In genomic region chr1:106513481-106513880, GRCm38 (mm10) we compare ENCODE assay signal across 19 mouse cellular contexts.
DNase-seq lines count a peak whose midpoint lies in the region; ATAC-seq and TF ChIP-seq lines count a peak whose summit lies in the region.
"Had no signal": no experiment of that assay in that cellular context is flagged by ENCODE, and none has a peak within 500 bp of the region (broad histone marks: within the 10 kb centered on the region; RNA-seq: fewer than 3 reads in every experiment).

No protein-coding gene starts in this region.

- WGBS in heart, embryonic 16.5 days, result 61% methylated on average over 4 of the region's 4 CpGs
- WGBS in heart, adult 2 months, result 41% methylated on average over 4 of the region's 4 CpGs
- WGBS in kidney, embryonic 16.5 days, result 74% methylated on average over 4 of the region's 4 CpGs
- 43% methylated on average over 4 of the region's 4 CpGs for WGBS in lung, postnatal 0 days

- intact Hi-C loops in heart, adult 2 months (cut with DNase I), result loop anchor here (5.0 kb wide), 1 partner anchor 304 kb away; no protein-coding TSS in a partner anchor

- H3K79me2 ChIP-seq in heart, adult 2 months (replicated peaks; ENCODE audit: control insufficient read depth, insufficient read depth, low read length), result no peaks in the 10 kb centered on the region

- H3K9ac ChIP-seq in heart, embryonic 16.5 days (ENCODE audit: low read length), result no peak overlapping the region
- no peak overlapping the region for H3K9ac ChIP-seq in heart, adult 2 months (ENCODE audit: low read depth, low read length)
- H3K9ac ChIP-seq in kidney, embryonic 16.5 days (replicated peaks; ENCODE audit: low read length), result no peak overlapping the region
- no peak overlapping the region for H3K9ac ChIP-seq in lung, postnatal 0 days (replicated peaks; ENCODE audit: low read depth)
- H3K9ac ChIP-seq: embryonic facial prominence, embryonic 13.5 days; forebrain, embryonic 13.5 days; forebrain, postnatal 0 days; heart, embryonic 12.5 days; hindbrain, embryonic 14.5 days; intestine, embryonic 15.5 days had no signal

- H3K9me3 ChIP-seq in heart, embryonic 16.5 days (replicated peaks; ENCODE audit: control insufficient read depth, low read length), result no peaks in the 10 kb centered on the region
- H3K9me3 ChIP-seq in kidney, embryonic 16.5 days (ENCODE audit: low read length), result no peaks in the 10 kb centered on the region
- H3K9me3 ChIP-seq in lung, postnatal 0 days (ENCODE audit: low read length), result no peaks in the 10 kb centered on the region
- H3K9me3 ChIP-seq: embryonic facial prominence, embryonic 13.5 days; forebrain, embryonic 13.5 days; heart, embryonic 12.5 days; hindbrain, embryonic 10.5 days; intestine, embryonic 15.5 days had no signal

- no peaks in the 10 kb centered on the region for H3K36me3 ChIP-seq in heart, embryonic 16.5 days (ENCODE audit: control insufficient read depth, insufficient read depth)
- H3K36me3 ChIP-seq in heart, adult 2 months (ENCODE audit: control insufficient read depth, insufficient read depth, low read length), result no peaks in the 10 kb centered on the region
- H3K36me3 ChIP-seq in kidney, embryonic 16.5 days (ENCODE audit: insufficient read depth, low read length), result no peaks in the 10 kb centered on the region
- no peaks in the 10 kb centered on the region for H3K36me3 ChIP-seq in lung, postnatal 0 days (ENCODE audit: insufficient read depth, low read length)
- H3K36me3 ChIP-seq: embryonic facial prominence, embryonic 13.5 days; heart, embryonic 12.5 days; hindbrain, embryonic 10.5 days; intestine, embryonic 15.5 days had no signal

- ATAC-seq in heart, embryonic 16.5 days (replicated peaks; ENCODE audit: extremely low read depth, insufficient read depth, low FRiP score), result no peak
- no peak for ATAC-seq in kidney, embryonic 16.5 days (ENCODE audit: low FRiP score, low TSS enrichment)
- peak; percentile 36 for ATAC-seq in lung, postnatal 0 days
- no peak for ATAC-seq in megakaryocyte-erythroid progenitor cell, adult 5-6 weeks (replicated peaks; ENCODE audit: low FRiP score, low TSS enrichment, poor library complexity, severe bottlenecking)
- ATAC-seq: intestine, embryonic 15.5 days had no signal

- H3K27me3 ChIP-seq in heart, embryonic 16.5 days (ENCODE audit: control insufficient read depth, insufficient read depth, low read length), result no peaks in the 10 kb centered on the region
- H3K27me3 ChIP-seq in heart, adult 2 months (ENCODE audit: control insufficient read depth, insufficient read depth, low read length), result no peaks in the 10 kb centered on the region
- no peaks in the 10 kb centered on the region for H3K27me3 ChIP-seq in kidney, embryonic 16.5 days (ENCODE audit: insufficient read depth, low read length)
- H3K27me3 ChIP-seq in lung, postnatal 0 days (replicated peaks; ENCODE audit: insufficient read depth, low read length), result no peaks in the 10 kb centered on the region
- H3K27me3 ChIP-seq: embryonic facial prominence, embryonic 13.5 days; forebrain, embryonic 13.5 days; heart, embryonic 12.5 days; intestine, embryonic 15.5 days had no signal

- TF ChIP-seq POLR2A in heart, adult 2 months (IDR thresholded peaks at IDR 0.05; ENCODE audit: insufficient read depth, low read depth, low read length), result no peak

- H3K4me1 ChIP-seq in heart, embryonic 16.5 days (ENCODE audit: control insufficient read depth, insufficient read depth, low read length), result peaks cover 18% of the 10 kb centered on the region
- H3K4me1 ChIP-seq in heart, adult 2 months (ENCODE audit: control insufficient read depth, insufficient read depth, low read length), result peaks cover 2% of the 10 kb centered on the region; the same call in 1 of the 2 replicates
- H3K4me1 ChIP-seq in kidney, embryonic 16.5 days (ENCODE audit: insufficient read depth, low read length), result peaks cover 8% of the 10 kb centered on the region; the same call in 1 of the 2 replicates
- H3K4me1 ChIP-seq in lung, postnatal 0 days (ENCODE audit: insufficient read depth, low read depth, low read length), result no peaks in the 10 kb centered on the region
- H3K4me1 ChIP-seq: embryonic facial prominence, embryonic 13.5 days; forebrain, embryonic 13.5 days had no signal

- no peak overlapping the region for H3K4me2 ChIP-seq in heart, embryonic 16.5 days (ENCODE audit: low read depth, low read length)
- H3K4me2 ChIP-seq in kidney, embryonic 16.5 days (replicated peaks; ENCODE audit: low read depth, low read length), result no peak overlapping the region
- no peak overlapping the region for H3K4me2 ChIP-seq in lung, postnatal 0 days (replicated peaks; ENCODE audit: low read depth, low read length)
- H3K4me2 ChIP-seq: embryonic facial prominence, embryonic 13.5 days; forebrain, embryonic 13.5 days; heart, embryonic 12.5 days; hindbrain, embryonic 14.5 days; intestine, embryonic 15.5 days had no signal

- no peak for DNase-seq in heart, adult 2 months
- DNase-seq in kidney, postnatal 14 days, result peak; percentile 3
- no peak for DNase-seq in lung, postnatal 0 days (ENCODE audit: low spot score)
- DNase-seq in lung, postnatal 14 days, result no peak
- DNase-seq: cerebellum, adult 11 months; cerebellum, adult 8-10 months; cerebellum, postnatal 14 days; gastrocnemius, postnatal 14 days; heart, postnatal 14 days had no signal

- TF ChIP-seq EP300 in heart, adult 2 months (IDR thresholded peaks at IDR 0.05; ENCODE audit: insufficient read depth, low read depth, low read length), result no peak
- no peak for TF ChIP-seq EP300 in lung, postnatal 0 days (IDR thresholded peaks at IDR 0.05)

- no peak overlapping the region for H3K4me3 ChIP-seq in heart, embryonic 16.5 days (ENCODE audit: low read length)
- H3K4me3 ChIP-seq in heart, adult 2 months, result no peak overlapping the region
- no peak overlapping the region for H3K4me3 ChIP-seq in kidney, embryonic 16.5 days (ENCODE audit: low read length)
- H3K4me3 ChIP-seq in lung, postnatal 0 days (ENCODE audit: low read depth, low read length), result no peak overlapping the region
- H3K4me3 ChIP-seq: embryonic facial prominence, embryonic 13.5 days; forebrain, embryonic 13.5 days; heart, embryonic 12.5 days; hindbrain, embryonic 10.5 days; intestine, embryonic 15.5 days had no signal

- TF ChIP-seq CTCF in heart, adult 2 months (IDR thresholded peaks at IDR 0.05), result no peak
- no peak for TF ChIP-seq CTCF in lung, postnatal 0 days (IDR thresholded peaks at IDR 0.05)

- peak overlapping the region; percentile 9; the same call in 1 of the 2 replicates for H3K27ac ChIP-seq in heart, embryonic 16.5 days (ENCODE audit: low read length)
- H3K27ac ChIP-seq in heart, adult 2 months, result no peak overlapping the region
- no peak overlapping the region for H3K27ac ChIP-seq in kidney, embryonic 16.5 days (ENCODE audit: low read length)
- H3K27ac ChIP-seq in lung, postnatal 0 days (ENCODE audit: low read length), result peak overlapping the region; percentile 47; the same call in 1 of the 2 replicates
- H3K27ac ChIP-seq: embryonic facial prominence, embryonic 13.5 days; forebrain, embryonic 13.5 days; hindbrain, embryonic 10.5 days; hindbrain, embryonic 14.5 days; intestine, embryonic 15.5 days had no signal

Comparison
In these comparisons a context has a peak if more than half of its experiments do, and no peak if none do; other contexts are left out.
1. H3K27ac ChIP-seq: peak in heart, embryonic 16.5 days (single experiment) and lung, postnatal 0 days (single experiment); none in heart, adult 2 months (single experiment) and kidney, embryonic 16.5 days (single experiment).